Mouse (Mus musculus): ENCODE data around the gene Slc10a3. TPM values are rescaled to one million over a fixed set of nuclear protein-coding genes. Genes with fewer than 3 reads are reported as not detected.

Slc10a3 gene
- total RNA-seq, 2 experiments from 2014 or later = 11.5 to 16.4 TPM

Other genes starting within 250 kb of the Slc10a3 start
- gene Opn1mw, start 245.9 kb downstream of the Slc10a3 start, total RNA-seq (2014; fragmentation: Nextera tagmentation) = not detected in 2 replicates
- not detected in 2 replicates for gene Opn1mw, start 245.9 kb downstream of the Slc10a3 start, total RNA-seq (2017)
- gene Mecp2, start 238.0 kb downstream of the Slc10a3 start, total RNA-seq (2014; fragmentation: Nextera tagmentation) = 21.8 and 22.9 TPM in 2 replicates
- gene Mecp2, start 238.0 kb downstream of the Slc10a3 start, total RNA-seq (2017) = 12.9 and 17.9 TPM in 2 replicates
- not detected in 2 replicates for gene Tex28, start 205.5 kb downstream of the Slc10a3 start, total RNA-seq (2014; fragmentation: Nextera tagmentation)
- not detected in 2 replicates for gene Tex28, start 205.5 kb downstream of the Slc10a3 start, total RNA-seq (2017)
- gene Tktl1, start 196.1 kb downstream of the Slc10a3 start, total RNA-seq (2014; fragmentation: Nextera tagmentation) = not detected in 2 replicates
- not detected in 2 replicates for gene Tktl1, start 196.1 kb downstream of the Slc10a3 start, total RNA-seq (2017)
- 118 and 156 TPM in 2 replicates for gene Flna, start 123.5 kb downstream of the Slc10a3 start, total RNA-seq (2014; fragmentation: Nextera tagmentation)
- 299 and 337 TPM in 2 replicates for gene Flna, start 123.5 kb downstream of the Slc10a3 start, total RNA-seq (2017)
- 67.1 and 96.2 TPM in 2 replicates for gene Emd, start 118.7 kb downstream of the Slc10a3 start, total RNA-seq (2014; fragmentation: Nextera tagmentation)
- 74.5 and 113 TPM in 2 replicates for gene Emd, start 118.7 kb downstream of the Slc10a3 start, total RNA-seq (2017)
- 4,546 and 4,933 TPM in 2 replicates for gene Rpl10, start 102.5 kb downstream of the Slc10a3 start, total RNA-seq (2014; fragmentation: Nextera tagmentation)
- gene Rpl10, start 102.5 kb downstream of the Slc10a3 start, total RNA-seq (2017) = 1,280 and 1,947 TPM in 2 replicates
- 37.9 and 62.6 TPM in 2 replicates for gene Taz, start 91.4 kb downstream of the Slc10a3 start, total RNA-seq (2014; fragmentation: Nextera tagmentation)
- gene Taz, start 91.4 kb downstream of the Slc10a3 start, total RNA-seq (2017) = 37.0 and 41.7 TPM in 2 replicates
- 12.9 and 22.9 TPM in 2 replicates for gene Dnase1l1, start 91.0 kb downstream of the Slc10a3 start, total RNA-seq (2014; fragmentation: Nextera tagmentation)
- 15.6 and 28.0 TPM in 2 replicates for gene Dnase1l1, start 91.0 kb downstream of the Slc10a3 start, total RNA-seq (2017)
- 91.6 and 95.2 TPM in 2 replicates for gene Atp6ap1, start 76.3 kb downstream of the Slc10a3 start, total RNA-seq (2014; fragmentation: Nextera tagmentation)
- 72.2 and 111 TPM in 2 replicates for gene Atp6ap1, start 76.3 kb downstream of the Slc10a3 start, total RNA-seq (2017)
- gene Gdi1, start 68.4 kb downstream of the Slc10a3 start, total RNA-seq (2014; fragmentation: Nextera tagmentation) = 105 and 125 TPM in 2 replicates
- gene Gdi1, start 68.4 kb downstream of the Slc10a3 start, total RNA-seq (2017) = 12.9 and 19.3 TPM in 2 replicates
- 32.6 and 39.6 TPM in 2 replicates for gene Fam50a, start 60.3 kb downstream of the Slc10a3 start, total RNA-seq (2014; fragmentation: Nextera tagmentation)
- gene Fam50a, start 60.3 kb downstream of the Slc10a3 start, total RNA-seq (2017) = 62.1 and 75.4 TPM in 2 replicates
- gene Plxna3, start 44.3 kb downstream of the Slc10a3 start, total RNA-seq (2014; fragmentation: Nextera tagmentation) = 3.9 and 14.8 TPM in 2 replicates
- gene Plxna3, start 44.3 kb downstream of the Slc10a3 start, total RNA-seq (2017) = 0.80 TPM in 2 replicates
- gene Lage3, start 19.7 kb downstream of the Slc10a3 start, total RNA-seq (2014; fragmentation: Nextera tagmentation) = 62.4 and 101 TPM in 2 replicates
- 29.6 and 35.2 TPM in 2 replicates for gene Lage3, start 19.7 kb downstream of the Slc10a3 start, total RNA-seq (2017)
- 35.0 and 64.6 TPM in 2 replicates for gene Ubl4a, start 131 bp downstream of the Slc10a3 start, total RNA-seq (2014; fragmentation: Nextera tagmentation)
- gene Ubl4a, start 131 bp downstream of the Slc10a3 start, total RNA-seq (2017) = 14.1 and 24.5 TPM in 2 replicates
- 13.1 and 16.5 TPM in 2 replicates for gene Fam3a, start 19.9 kb upstream of the Slc10a3 start, total RNA-seq (2014; fragmentation: Nextera tagmentation)
- 12.8 and 21.1 TPM in 2 replicates for gene Fam3a, start 19.9 kb upstream of the Slc10a3 start, total RNA-seq (2017)
- gene Ikbkg, start 19.9 kb upstream of the Slc10a3 start, total RNA-seq (2014; fragmentation: Nextera tagmentation) = 12.6 and 16.4 TPM in 2 replicates
- 25.7 and 45.8 TPM in 2 replicates for gene Ikbkg, start 19.9 kb upstream of the Slc10a3 start, total RNA-seq (2017)
- 68.0 and 77.7 TPM in 2 replicates for gene G6pdx, start 55.8 kb upstream of the Slc10a3 start, total RNA-seq (2014; fragmentation: Nextera tagmentation)
- gene G6pdx, start 55.8 kb upstream of the Slc10a3 start, total RNA-seq (2017) = 47.5 and 77.2 TPM in 2 replicates
- not detected in 2 replicates for gene Gm6880, start 108.0 kb upstream of the Slc10a3 start, total RNA-seq (2014; fragmentation: Nextera tagmentation)
- not detected in 2 replicates for gene Gm6880, start 108.0 kb upstream of the Slc10a3 start, total RNA-seq (2017)
- gene Olfr1326-ps1, start 201.5 kb upstream of the Slc10a3 start, total RNA-seq (2014; fragmentation: Nextera tagmentation) = not detected in 2 replicates
- not detected in 2 replicates for gene Olfr1326-ps1, start 201.5 kb upstream of the Slc10a3 start, total RNA-seq (2017)
- not detected in 2 replicates for gene Olfr1325, start 219.3 kb upstream of the Slc10a3 start, total RNA-seq (2014; fragmentation: Nextera tagmentation)
- gene Olfr1325, start 219.3 kb upstream of the Slc10a3 start, total RNA-seq (2017) = not detected in 2 replicates

Measured in megakaryocyte-erythroid progenitor cell, adult 5-6 weeks (primary cell).